In the genomic region with DNA sequence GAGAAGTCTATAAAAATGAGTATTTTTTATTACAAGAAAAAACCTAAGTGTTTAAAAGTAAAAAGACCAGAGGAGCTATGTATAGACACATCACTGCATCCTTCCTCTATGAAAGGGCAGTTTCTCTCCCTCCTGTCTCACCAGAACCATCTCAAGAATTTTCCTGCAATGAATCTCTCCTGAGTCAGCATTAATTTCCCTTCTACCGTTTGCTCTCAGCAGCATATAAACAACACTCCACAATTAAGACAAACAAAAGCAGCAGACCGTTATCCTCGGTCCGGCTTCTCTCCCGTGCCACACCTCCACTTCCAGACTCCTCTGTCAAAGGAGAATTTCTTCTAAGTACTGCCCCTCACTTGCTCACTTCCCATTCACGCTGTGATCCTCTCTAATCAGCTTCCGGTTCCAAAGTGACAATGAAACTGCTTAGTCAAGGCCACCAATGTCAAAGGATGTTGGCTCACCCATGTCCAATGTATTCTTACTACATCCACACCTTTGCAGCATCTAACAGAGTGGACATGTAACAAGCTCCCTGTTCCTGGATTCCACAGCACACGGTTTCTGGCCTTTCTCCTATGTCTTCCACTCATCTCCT, we compare ENCODE assay signal across 18 mouse cellular contexts. TPM values are rescaled to one million over a fixed set of nuclear protein-coding genes. Genes with fewer than 3 reads are reported as not detected.
DNase-seq lines count a peak whose midpoint lies in the region; ATAC-seq and TF ChIP-seq lines count a peak whose summit lies in the region.
"Had no signal": no experiment of that assay in that cellular context is flagged by ENCODE, and none has a peak within 500 bp of the region (broad histone marks: within the 10 kb centered on the region; RNA-seq: fewer than 3 reads in every experiment).

No protein-coding gene starts in this region.

- H3K27ac ChIP-seq in CH12.LX (ENCODE audit: insufficient read depth, low read depth), result no peak overlapping the region
- no peak overlapping the region for H3K27ac ChIP-seq in forebrain, embryonic 12.5 days
- H3K27ac ChIP-seq: kidney, embryonic 15.5 days; left cerebral cortex, adult 2 months; limb, embryonic 10.5 days; midbrain, embryonic 13.5 days had no signal

- H3K27me3 ChIP-seq in CH12.LX (replicated peaks), result no peaks in the 10 kb centered on the region
- no peaks in the 10 kb centered on the region for H3K27me3 ChIP-seq in forebrain, embryonic 12.5 days
- H3K27me3 ChIP-seq: heart, embryonic 12.5 days; kidney, embryonic 15.5 days; midbrain, embryonic 13.5 days had no signal

- TF ChIP-seq EP300 in CH12.LX (IDR thresholded peaks at IDR 0.05; ENCODE audit: low read length), result no peak

- TF ChIP-seq RAD21 in CH12.LX (IDR thresholded peaks at IDR 0.05; ENCODE audit: low read depth, low read length), result no peak

- no peaks in the 10 kb centered on the region; the same call in 1 of the 2 replicates for H3K79me2 ChIP-seq in CH12.LX (replicated peaks; ENCODE audit: control insufficient read depth, extremely low read depth, insufficient read depth, poor library complexity, severe bottlenecking)

- 43% methylated on average over 8 of the region's 8 CpGs for WGBS in forebrain, embryonic 12.5 days

- peaks cover 0 to 15% of the 10 kb centered on the region in 2 experiments; a peak in 1 of 4 replicates for H3K4me1 ChIP-seq in CH12.LX (ENCODE audit: control insufficient read depth in 1 of 2, insufficient read depth in 2 of 2)
- H3K4me1 ChIP-seq in forebrain, embryonic 12.5 days, result peaks cover 6% of the 10 kb centered on the region; the same call in 1 of the 2 replicates

- dilution Hi-C loops in CH12.LX (cut with MboI; ENCODE audit: extremely low pct_ligation_motif_present, extremely low pct_unique_long_range_greater_than_20kb, low sequenced_read_pairs), result no loop called here

- H3K4me2 ChIP-seq in CH12.LX (ENCODE audit: insufficient read depth, low read depth, poor library complexity, severe bottlenecking), result no peak overlapping the region
- no peak overlapping the region for H3K4me2 ChIP-seq in forebrain, embryonic 12.5 days
- H3K4me2 ChIP-seq: heart, embryonic 12.5 days; kidney, embryonic 15.5 days; midbrain, embryonic 13.5 days had no signal

- no peak overlapping the region for H3K4me3 ChIP-seq in CH12.LX (replicated peaks in 1 of 3; ENCODE audit: low read depth in 2 of 3, low read length in 2 of 3, poor library complexity in 1 of 3)
- no peak overlapping the region for H3K4me3 ChIP-seq in forebrain, embryonic 12.5 days (replicated peaks)
- H3K4me3 ChIP-seq: heart, embryonic 12.5 days; kidney, embryonic 15.5 days; left cerebral cortex, adult 2 months; limb, embryonic 10.5 days; midbrain, embryonic 13.5 days had no signal

- H3K9ac ChIP-seq in CH12.LX (ENCODE audit: insufficient read depth, low read depth), result no peak overlapping the region
- no peak overlapping the region for H3K9ac ChIP-seq in forebrain, embryonic 12.5 days
- H3K9ac ChIP-seq: heart, embryonic 12.5 days; kidney, embryonic 15.5 days; midbrain, embryonic 13.5 days had no signal

- H3K36me3 ChIP-seq in CH12.LX (replicated peaks in 1 of 2; ENCODE audit: control insufficient read depth in 1 of 2, insufficient read depth in 1 of 2, low read length in 1 of 2), result peaks cover 7 to 28% of the 10 kb centered on the region in 2 experiments
- H3K36me3 ChIP-seq in forebrain, embryonic 12.5 days (replicated peaks), result peaks cover 18% of the 10 kb centered on the region

- no peak for TF ChIP-seq CTCF in CH12.LX (conservative IDR thresholded peaks at IDR 0.05 in 1 of 2, IDR thresholded peaks at IDR 0.05 in 1 of 2; ENCODE audit: low read depth in 2 of 2, low read length in 2 of 2)

- DNase-seq in CH12.LX (ENCODE audit: extremely low read depth) (no peak), R1 (ENCODE audit: low read depth, low spot score) (peak; percentile 77)
- no peak for DNase-seq in layer of hippocampus, adult 9-10 months (ENCODE audit: low spot score)
- DNase-seq in layer of hippocampus, postnatal 36 days, result no peak
- no peak for DNase-seq in cerebellum, postnatal 25 days
- DNase-seq: cerebellum, adult 11-12 months; heart, postnatal 36 days; lung, adult 18-20 months; lung, postnatal 4 days; thymus, postnatal 25 days had no signal

- in situ Hi-C loops in CH12.LX (cut with MboI; ENCODE audit: low pct_ligation_motif_present, low pct_unique_long_range_greater_than_20kb, low sequenced_read_pairs), result no loop called here

- H3K9me3 ChIP-seq in CH12.LX (replicated peaks; ENCODE audit: low read length), result peaks cover 13% of the 10 kb centered on the region
- H3K9me3 ChIP-seq in forebrain, embryonic 12.5 days, result peaks cover 4% of the 10 kb centered on the region; the same call in 1 of the 2 replicates
- H3K9me3 ChIP-seq: limb, embryonic 10.5 days had no signal

- no peak for TF ChIP-seq POLR2A in CH12.LX (IDR thresholded peaks at IDR 0.05; ENCODE audit: low read depth, low read length)

- ATAC-seq in hematopoietic stem cell, adult 5-6 weeks (replicated peaks in 1 of 2; ENCODE audit: insufficient read depth in 1 of 2, low FRiP score in 2 of 2, low TSS enrichment in 1 of 2, low read depth in 1 of 2, poor library complexity in 2 of 2, severe bottlenecking in 2 of 2), result peak; percentile 56 to 83
- peak; percentile 94 for ATAC-seq in megakaryocyte, adult 5-6 weeks (ENCODE audit: poor library complexity, severe bottlenecking)
- no peak for ATAC-seq in forebrain, embryonic 12.5 days (ENCODE audit: low FRiP score)
- ATAC-seq: midbrain, embryonic 13.5 days had no signal

TF ChIP-seq in CH12.LX, 34 proteins besides CTCF, POLR2A, EP300 and RAD21:
- TF ChIP-seq ZNF384 (IDR thresholded peaks at IDR 0.05; ENCODE audit: low read depth, low read length) (no peak), MAFK (IDR thresholded peaks at IDR 0.05; ENCODE audit: insufficient replicate concordance, low read length) (peak; percentile 74; the same call in 1 of the 2 replicates)

RNA-seq across cellular contexts. Expression of gene Rasa2, which starts 19.6 kb away (rescaled TPM):
- total RNA-seq in CH12.LX (2012; rRNA removed) (9.8 and 10.2 TPM in 2 replicates), CH12.LX (2014; rRNA removed) (8.9 and 9.7 TPM in 2 replicates)
- polyA plus RNA-seq in CH12.LX (2012; ENCODE audit: insufficient read length, low read depth), result 8.7 and 9.8 TPM in 2 replicates
- 12.4 and 20.4 TPM in 2 replicates for total RNA-seq in hematopoietic stem cell, adult 5-6 weeks (2017)
- 14.5 and 16.9 TPM in 2 replicates for total RNA-seq in megakaryocyte, adult 5-6 weeks (2015)
- total RNA-seq in megakaryocyte, adult 5-6 weeks (2017), result 12.2 and 15.2 TPM in 2 replicates
- 17.6 and 18.8 TPM in 2 replicates for polyA plus RNA-seq in forebrain, embryonic 12.5 days (2016; fragmentation: Nextera tagmentation; extraction: Ambion mirVana)
- 10 to 100 TPM; 29.5 to 35.3 TPM for total RNA-seq in layer of hippocampus, postnatal 36 days (2021)
